Mouse (Mus musculus) embryonic stem cell, embryonic (primary cell): ENCODE data around the gene Wbp2.

Experiments used
- CTCF ChIA-PET, 4 experiments: fragments of 300-600 bp in 2 of 4; fragments of 350-600 bp in 2 of 4; sonication (Branson Sonifier 250); formaldehyde crosslinking; loops; one replicate each; lab custom pipeline; 2022; ENCODE audit warnings: inconsistent platforms in 2 of 4; lab: Charles Lee
- POLR2A ChIA-PET, 4 experiments: fragments of 300-600 bp in 2 of 4; fragments of 350-600 bp in 2 of 4; sonication (Branson Sonifier 250); formaldehyde crosslinking; loops; one replicate each; lab custom pipeline; 2022; ENCODE audit warnings: antibody characterized with exemption in 4 of 4, inconsistent platforms in 1 of 4; lab: Charles Lee

Gene Wbp2

DNA sequence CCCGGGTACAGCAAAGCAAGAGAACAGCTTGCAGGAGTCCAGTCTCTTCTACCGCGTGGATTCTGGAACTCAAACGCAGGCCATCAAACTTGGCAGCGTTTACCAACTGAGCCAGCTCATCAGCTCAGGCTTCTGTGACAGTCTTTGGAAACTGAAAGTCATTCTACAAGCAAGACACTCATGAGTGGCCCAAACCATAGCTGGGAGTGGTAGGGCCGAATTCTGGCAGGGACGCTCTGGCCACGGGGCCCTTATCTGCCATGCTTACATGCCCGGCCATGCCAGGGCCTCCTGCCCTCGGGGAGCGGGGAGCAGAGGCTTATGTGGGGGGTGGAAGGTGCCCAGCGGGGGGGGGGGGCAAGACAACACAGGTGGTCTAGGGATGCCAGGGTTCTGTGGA lies 16.8 kb upstream of the Wbp2 start:
- CTCF ChIA-PET: interaction anchor here in 3 of 4 experiments (0.5 to 1.4 kb wide), 4 partner anchors 14 to 1210 kb away, joined by 3 to 5 read pairs (median 4); partner anchors contain the start of gene Mrpl38 (in 1 of the 3)
- POLR2A ChIA-PET: interaction anchor here in 3 of 4 experiments (0.6 to 4.5 kb wide), 25 partner anchors 8 to 1870 kb away, joined by 3 to 41 read pairs (median 3); partner anchors contain the start of genes Wbp2 (in 2 of the 3), Caskin2 (in 1 of the 3), Mrpl38 (in 1 of the 3) and Trim47 (in 1 of the 3)

DNA sequence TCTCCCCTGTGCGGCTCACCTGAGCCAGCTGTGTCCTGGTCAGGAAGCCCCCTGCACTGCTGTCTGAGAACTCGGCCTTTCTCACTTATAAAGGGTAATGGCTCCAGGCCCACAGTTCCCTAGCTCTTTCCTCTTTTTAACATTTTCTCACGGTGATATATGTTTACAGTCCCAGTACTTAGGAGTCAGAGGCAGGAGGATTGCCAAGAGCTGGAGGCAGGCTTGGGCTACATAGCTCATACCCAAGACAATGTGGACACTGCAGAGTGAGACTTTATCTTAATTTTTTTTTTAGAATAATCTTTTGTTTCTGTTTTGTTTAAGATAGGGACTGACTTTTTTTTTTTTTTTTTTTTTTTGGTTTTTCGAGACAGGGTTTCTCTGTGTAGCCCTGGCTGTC lies 15.7 kb upstream of the Wbp2 start:
- ChIA-PET POLR2A (interaction anchor here (0.5 to 4.5 kb wide), 40 partner anchors 9 to 312 kb away, joined by 3 to 41 read pairs (median 4); partner anchors contain the start of genes Mrpl38 (in 3 of the 4), Recql5 (in 1 of the 4), Sap30bp (in 1 of the 4) and Unc13d (in 1 of the 4)), CTCF (interaction anchor here (0.5 to 1.9 kb wide), 11 partner anchors 9 to 398 kb away, joined by 3 to 6 read pairs (median 4); partner anchors contain the start of gene Mrpl38 (in 2 of the 4))

DNA sequence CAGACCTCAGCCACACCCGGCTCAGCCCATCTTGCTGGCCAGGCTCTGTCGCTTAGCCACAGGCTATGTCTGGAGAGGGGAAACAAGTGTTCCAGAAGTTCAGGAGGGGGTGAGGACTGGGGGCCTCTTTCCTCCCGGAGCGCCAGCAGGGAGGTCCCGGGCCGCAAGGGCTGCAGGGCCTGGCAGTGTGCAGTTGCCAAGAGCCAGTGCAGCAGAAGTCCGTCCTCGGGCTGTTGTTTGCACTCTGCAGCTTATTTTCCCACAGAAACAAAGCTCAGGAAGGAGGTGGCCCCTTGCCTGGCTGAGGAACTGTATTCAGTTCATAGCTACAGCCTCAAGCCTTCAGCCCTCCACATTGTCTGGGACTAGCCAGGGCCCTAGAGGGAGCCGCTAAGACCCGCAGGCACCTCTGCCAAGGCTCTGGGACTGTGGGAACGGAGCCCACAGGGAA lies 15.2 kb upstream of the Wbp2 start:
- ChIA-PET POLR2A (interaction anchor here (0.6 to 4.5 kb wide), 40 partner anchors 8 to 313 kb away, joined by 3 to 41 read pairs (median 4); partner anchors contain the start of genes Mrpl38 (in 3 of the 4), Recql5 (in 1 of the 4), Sap30bp (in 1 of the 4) and Smim5 (in 1 of the 4)), CTCF (interaction anchor here (0.5 to 1.9 kb wide), 13 partner anchors 9 to 399 kb away, joined by 3 to 6 read pairs (median 3); partner anchors contain the start of gene Mrpl38 (in 2 of the 4))

DNA sequence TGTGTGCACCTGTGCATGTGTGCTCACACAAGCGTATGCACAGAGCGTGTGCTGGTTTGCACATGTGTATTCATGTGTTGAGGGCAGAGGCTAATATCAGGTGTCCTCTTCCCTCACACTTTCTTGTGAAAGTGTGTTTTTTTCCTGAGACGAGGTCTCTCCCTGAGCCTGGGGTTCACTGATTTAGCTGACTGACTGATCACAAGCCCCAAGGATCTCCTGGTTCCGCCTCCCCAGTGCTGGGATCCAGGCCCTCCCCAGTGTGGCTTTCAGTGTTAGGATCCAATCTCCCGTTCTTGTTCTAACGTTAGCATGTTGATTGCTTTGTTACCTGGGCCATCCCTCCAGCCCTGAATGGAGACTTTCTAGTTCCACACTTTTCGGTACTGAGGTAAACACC lies 14.0 kb upstream of the Wbp2 start:
- POLR2A ChIA-PET: interaction anchor here in 2 of 4 experiments (0.7 to 2.1 kb wide), 7 partner anchors 8 to 201 kb away, joined by 3 to 5 read pairs (median 3); partner anchors contain the start of genes Mrpl38 (in 1 of the 2), Smim5 (in 1 of the 2) and Wbp2 (in 1 of the 2)
- CTCF ChIA-PET: interaction anchor here in 2 of 4 experiments (0.6 to 1.0 kb wide), 3 partner anchors 12 to 57 kb away, joined by 3 read pairs; no protein-coding TSS in a partner anchor

DNA sequence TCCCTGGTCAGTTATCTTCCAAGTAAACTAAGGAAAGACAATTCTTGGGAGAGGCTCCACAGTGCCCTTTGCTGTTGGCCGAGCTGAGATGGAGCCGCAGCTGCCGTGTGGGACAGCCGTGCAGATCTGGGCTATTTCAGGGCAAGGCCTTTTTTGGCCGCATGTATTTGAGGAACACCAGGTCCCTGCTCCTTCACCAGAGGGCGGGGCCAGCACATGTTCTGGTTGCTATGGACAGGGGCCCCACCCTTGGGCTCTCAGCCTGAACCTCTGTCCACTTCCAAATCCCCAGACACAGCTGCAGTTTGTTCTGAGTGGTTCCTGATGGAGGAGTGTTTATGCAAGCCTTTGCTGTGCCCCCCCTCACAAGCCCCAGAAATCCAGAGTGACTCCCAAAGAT lies 13.6 kb upstream of the Wbp2 start:
- POLR2A ChIA-PET: interaction anchor here in 2 of 4 experiments (0.6 to 3.4 kb wide), 5 partner anchors 9 to 473 kb away, joined by 3 to 19 read pairs (median 3); partner anchors contain the start of gene Mrpl38 (in 1 of the 2)
- CTCF ChIA-PET: interaction anchor here in 1 of 4 experiments (1.0 to 1.1 kb wide), 2 partner anchors 9 to 12 kb away, joined by 3 to 5 read pairs; no protein-coding TSS in a partner anchor

DNA sequence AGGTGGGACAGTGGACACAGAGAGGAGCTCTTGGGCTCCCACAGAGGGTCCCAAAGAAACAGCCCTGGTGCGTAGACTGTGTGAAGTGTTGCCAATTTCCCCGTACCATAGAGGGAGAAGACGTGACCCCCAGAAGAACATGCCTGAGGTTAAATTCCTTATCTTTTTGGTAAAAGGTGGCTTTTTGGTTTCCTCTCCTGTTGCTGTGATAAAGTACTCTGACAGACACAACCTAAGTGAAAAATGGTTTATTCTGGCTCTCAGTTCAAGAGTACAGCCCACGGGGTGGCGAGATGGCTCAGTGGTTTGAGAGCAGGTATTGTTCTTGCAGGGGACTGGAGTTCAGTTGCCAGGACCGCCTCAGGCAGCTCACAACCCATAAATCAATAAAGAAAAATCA lies 12.7 kb upstream of the Wbp2 start:
- POLR2A ChIA-PET: interaction anchor here in 3 of 4 experiments (0.6 to 3.4 kb wide), 14 partner anchors 8 to 333 kb away, joined by 3 to 19 read pairs (median 4); partner anchors contain the start of gene Mrpl38 (in 1 of the 3)
- CTCF ChIA-PET: interaction anchor here in 1 of 4 experiments (0.6 to 1.1 kb wide), 3 partner anchors 10 to 229 kb away, joined by 3 to 5 read pairs (median 3); no protein-coding TSS in a partner anchor

DNA sequence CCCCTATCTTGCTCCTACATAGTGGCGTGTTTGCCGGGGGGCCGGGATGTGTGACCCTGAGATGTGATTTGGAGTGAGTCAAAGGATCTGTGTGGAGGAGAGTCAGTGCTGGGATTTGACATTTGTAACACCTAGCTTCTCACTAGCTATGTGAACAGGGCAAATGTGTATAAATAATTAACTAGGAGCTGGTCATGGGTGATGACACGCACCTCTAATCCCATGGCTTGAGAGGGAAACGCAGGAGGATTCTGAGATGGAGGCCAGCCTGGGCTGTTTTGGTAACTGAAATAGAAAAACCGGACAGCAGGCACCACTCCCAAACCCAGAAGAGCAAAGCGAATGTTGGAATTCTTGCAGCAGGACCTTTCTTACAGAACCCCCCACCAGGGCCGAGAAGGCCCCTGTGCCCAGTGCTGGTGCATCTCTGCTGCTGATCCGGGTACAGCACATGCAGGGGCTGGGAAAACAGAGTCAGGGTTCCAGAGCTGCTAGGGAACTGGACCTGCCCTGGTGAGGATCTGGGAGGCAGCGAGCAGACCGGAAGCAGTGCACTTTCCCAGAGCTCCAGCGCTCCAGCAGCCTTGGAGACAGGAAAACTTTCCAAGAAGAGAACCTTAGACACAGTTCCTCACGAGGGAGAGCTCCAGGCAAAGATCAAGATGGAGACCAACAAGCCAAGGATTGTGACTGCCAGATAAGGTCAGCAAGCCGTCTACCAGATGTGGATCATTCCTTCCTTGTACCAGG lies 12.1 kb upstream of the Wbp2 start:
- ChIA-PET CTCF (interaction anchor here in 2 of 4 experiments (0.5 to 2.8 kb wide), 6 partner anchors 8 to 228 kb away, joined by 3 to 10 read pairs (median 3); partner anchors contain the start of gene Mrpl38 (in 1 of the 2)), POLR2A (interaction anchor here in 3 of 4 experiments (0.6 to 3.4 kb wide), 18 partner anchors 8 to 486 kb away, joined by 3 to 19 read pairs (median 4); partner anchors contain the start of genes Mif4gd (in 1 of the 3), Mrpl38 (in 1 of the 3) and Wbp2 (in 1 of the 3))

DNA sequence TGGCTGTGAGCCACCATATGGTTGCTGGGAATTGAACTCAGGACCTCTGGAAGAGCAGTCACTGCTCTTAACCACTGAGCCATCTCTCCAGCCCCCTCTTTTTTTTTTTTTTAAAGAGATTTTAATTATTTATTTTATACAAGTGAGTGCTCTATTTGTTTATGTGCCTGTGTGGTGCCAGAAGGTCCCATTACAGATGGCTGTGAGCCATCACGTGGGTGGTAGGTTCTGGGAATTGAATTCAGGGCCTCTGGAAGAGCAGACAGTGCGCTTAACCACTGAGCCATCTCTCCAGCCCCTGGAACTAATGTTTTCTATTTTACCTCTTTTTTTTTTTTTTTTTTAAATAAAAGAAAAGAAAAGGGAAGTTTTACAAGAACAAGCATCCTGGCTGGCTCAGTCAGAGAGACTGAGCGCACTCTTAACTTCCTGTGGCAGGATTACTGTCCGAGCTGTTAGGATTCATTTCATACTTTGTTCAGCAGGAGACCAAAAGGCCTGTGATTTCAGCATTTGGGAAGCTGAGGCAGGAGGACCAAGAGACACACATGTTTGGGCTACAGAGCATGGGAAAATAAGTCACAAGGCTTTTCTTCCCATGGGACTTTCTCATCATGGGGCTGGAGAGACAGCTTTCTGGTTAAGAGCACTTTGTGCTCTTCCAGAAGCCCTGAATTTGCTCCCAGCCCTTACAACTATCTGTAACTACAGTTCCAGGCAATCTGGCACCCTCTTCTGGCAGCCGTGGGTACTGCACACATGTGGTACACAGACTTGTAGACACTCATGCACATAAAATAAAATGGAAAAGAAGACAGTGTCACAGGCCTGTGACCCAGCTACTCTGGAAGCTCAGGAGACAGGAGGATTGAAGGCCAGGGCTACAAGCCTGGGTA lies 9.7 kb upstream of the Wbp2 start:
- POLR2A ChIA-PET: interaction anchor here in 3 of 4 experiments (0.6 to 3.1 kb wide), 16 partner anchors 9 to 927 kb away, joined by 3 to 11 read pairs (median 4); partner anchors contain the start of gene Wbp2 (in 1 of the 3)
- CTCF ChIA-PET: interaction anchor here (0.6 to 2.8 kb wide), 20 partner anchors 9 to 405 kb away, joined by 3 to 10 read pairs (median 3); partner anchors contain the start of gene Mrpl38 (in 2 of the 4)

DNA sequence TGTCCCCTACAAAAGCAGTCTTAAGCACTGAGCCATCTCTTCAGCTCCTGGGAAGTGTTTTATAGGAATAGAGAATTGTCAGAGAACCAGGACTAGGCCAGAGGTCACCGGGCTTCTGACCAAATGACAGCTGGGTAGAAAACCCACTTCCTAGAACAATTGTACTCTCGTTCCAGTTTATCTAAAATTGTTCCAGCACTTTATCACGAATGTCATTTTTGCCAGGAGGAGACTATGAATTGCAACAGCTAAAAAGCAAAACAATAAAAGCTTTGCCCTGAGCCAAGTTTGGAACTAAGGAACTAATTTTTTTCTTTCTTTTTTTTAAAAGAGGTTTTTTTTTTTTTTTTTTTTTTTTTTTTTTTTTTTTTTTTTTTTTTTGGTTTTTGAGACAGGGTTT lies 8.8 kb upstream of the Wbp2 start:
- ChIA-PET POLR2A (interaction anchor here in 1 of 4 experiments (2.5 to 3.1 kb wide), 2 partner anchors 9 to 71 kb away, joined by 10 to 11 read pairs; partner anchors contain the start of gene Wbp2), CTCF (interaction anchor here in 2 of 4 experiments (0.6 to 1.2 kb wide), 3 partner anchors 10 to 38 kb away, joined by 3 to 6 read pairs (median 3); no protein-coding TSS in a partner anchor)

DNA sequence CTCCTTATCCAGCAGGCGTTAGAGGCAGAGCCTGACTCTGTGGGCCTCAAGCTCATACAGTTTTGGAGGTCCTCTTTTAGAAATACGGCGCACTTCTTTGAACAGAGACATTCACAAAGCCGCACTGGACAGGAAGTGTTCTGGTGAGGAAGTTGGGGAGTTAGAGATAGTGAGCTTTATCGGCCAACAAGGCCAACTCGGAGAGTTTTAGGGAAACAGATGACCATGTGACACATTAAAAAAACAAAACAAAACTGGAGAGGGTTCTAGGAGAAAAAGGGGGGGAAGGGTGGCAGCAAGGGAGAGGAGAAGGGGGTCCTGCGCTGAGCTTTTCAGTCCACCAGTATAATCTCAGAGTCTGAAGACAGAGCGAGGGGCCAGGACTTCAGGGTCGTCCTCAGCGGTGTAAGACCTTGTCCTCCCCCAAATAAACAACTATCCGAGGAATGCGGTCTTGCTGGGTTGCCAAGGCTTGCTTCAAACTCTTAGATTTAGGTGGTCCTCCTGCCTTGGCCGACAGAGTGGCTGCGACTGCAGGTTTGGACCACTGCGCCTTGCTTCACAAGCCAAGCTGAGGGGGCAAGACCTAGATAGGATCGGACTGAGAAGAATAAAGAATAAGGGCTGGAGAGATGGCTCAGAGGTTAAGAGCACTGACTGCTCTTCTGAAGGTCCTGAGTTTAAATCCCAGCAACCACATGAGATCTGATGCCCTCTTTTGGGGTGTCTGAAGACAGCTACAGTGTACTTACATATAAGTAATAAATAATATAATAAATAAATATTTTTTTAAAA lies 7.2 kb upstream of the Wbp2 start:
- CTCF ChIA-PET: interaction anchor here in 1 of 4 experiments (0.9 to 1.4 kb wide), 4 partner anchors 8 to 154 kb away, joined by 3 to 6 read pairs (median 4); no protein-coding TSS in a partner anchor
- POLR2A ChIA-PET: interaction anchor here in 3 of 4 experiments (0.6 to 1.3 kb wide), 16 partner anchors 8 to 480 kb away, joined by 3 to 8 read pairs (median 3); partner anchors contain the start of gene Mrpl38 (in 1 of the 3)

DNA sequence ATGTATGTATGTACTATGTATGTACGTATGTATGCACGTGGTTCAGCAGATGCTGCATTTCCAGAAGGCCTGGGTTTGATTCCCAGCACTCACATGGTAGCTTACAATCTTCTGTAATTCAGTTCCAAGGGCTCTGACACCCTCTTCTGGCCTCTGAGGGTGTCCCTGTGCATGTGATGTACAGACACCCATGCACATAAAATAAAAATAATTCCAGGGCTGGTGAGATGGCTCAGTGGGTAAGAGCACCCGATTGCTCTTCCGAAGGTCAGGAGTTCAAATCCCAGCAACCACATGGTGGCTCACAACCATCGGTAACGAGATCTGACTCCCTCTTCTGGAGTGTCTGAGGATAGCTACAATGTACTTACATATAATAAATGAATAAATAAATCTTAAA lies 6.2 kb upstream of the Wbp2 start:
- POLR2A ChIA-PET: interaction anchor here in 2 of 4 experiments (0.5 to 1.3 kb wide), 9 partner anchors 10 to 286 kb away, joined by 3 to 8 read pairs (median 5); partner anchors contain the start of gene Mrpl38 (in 1 of the 2)
- CTCF ChIA-PET: interaction anchor here in 1 of 4 experiments (0.9 to 1.4 kb wide), 4 partner anchors 9 to 153 kb away, joined by 3 to 6 read pairs (median 4); no protein-coding TSS in a partner anchor

DNA sequence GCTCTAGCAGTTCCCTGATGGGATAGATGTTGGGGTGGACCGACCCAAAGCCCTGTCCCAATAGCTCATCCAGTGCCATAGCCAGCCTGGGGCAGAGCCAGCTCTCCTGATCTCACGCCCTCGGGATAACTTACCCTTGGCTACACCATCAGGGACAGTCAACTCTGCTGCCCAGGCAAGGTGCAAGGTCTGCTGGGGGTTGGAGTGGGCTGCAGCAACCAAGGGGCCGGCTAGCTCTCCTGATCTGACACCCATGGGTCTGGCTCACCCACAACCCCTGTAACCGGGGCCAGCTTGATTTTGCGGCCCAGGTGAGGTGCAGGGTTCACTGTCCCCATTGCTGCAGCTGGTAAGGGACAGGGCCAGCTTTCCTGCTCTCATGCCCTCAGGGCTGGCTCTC lies 4.8 kb upstream of the Wbp2 start:
- ChIA-PET POLR2A (interaction anchor here in 2 of 4 experiments (0.9 to 3.9 kb wide), 5 partner anchors 10 to 68 kb away, joined by 3 to 24 read pairs (median 6); partner anchors contain the start of gene Mrpl38 (in 2 of the 2)), CTCF (interaction anchor here in 3 of 4 experiments (0.7 to 1.1 kb wide), 3 partner anchors 18 to 124 kb away, joined by 3 to 4 read pairs (median 3); no protein-coding TSS in a partner anchor)

DNA sequence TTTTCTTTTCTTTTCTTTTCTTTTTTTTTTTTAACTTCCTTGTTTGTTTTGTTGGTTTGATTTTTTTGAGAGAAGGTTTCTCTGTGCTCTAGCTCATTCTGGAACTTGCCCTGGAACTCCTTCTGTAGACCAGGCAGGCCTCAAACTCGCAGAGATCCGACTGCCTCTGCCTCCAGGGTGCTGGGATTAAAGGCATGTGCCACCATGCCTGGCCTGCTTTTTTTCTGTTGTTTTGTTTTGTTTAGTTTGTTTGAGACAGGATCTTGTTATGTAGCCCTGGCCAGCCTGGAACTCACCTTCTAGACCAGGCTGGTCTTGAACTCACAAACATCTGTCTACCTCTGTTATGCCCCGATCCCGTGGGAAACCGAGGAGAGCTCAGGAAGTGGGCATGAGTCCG lies 2.8 kb upstream of the Wbp2 start:
- ChIA-PET CTCF (interaction anchor here in 1 of 4 experiments (1.6 kb wide), 1 partner anchor 21 kb away, joined by 3 read pairs; no protein-coding TSS in a partner anchor), POLR2A (interaction anchor here (0.5 to 3.9 kb wide), 9 partner anchors 13 to 322 kb away, joined by 3 to 24 read pairs (median 5); no protein-coding TSS in a partner anchor)

DNA sequence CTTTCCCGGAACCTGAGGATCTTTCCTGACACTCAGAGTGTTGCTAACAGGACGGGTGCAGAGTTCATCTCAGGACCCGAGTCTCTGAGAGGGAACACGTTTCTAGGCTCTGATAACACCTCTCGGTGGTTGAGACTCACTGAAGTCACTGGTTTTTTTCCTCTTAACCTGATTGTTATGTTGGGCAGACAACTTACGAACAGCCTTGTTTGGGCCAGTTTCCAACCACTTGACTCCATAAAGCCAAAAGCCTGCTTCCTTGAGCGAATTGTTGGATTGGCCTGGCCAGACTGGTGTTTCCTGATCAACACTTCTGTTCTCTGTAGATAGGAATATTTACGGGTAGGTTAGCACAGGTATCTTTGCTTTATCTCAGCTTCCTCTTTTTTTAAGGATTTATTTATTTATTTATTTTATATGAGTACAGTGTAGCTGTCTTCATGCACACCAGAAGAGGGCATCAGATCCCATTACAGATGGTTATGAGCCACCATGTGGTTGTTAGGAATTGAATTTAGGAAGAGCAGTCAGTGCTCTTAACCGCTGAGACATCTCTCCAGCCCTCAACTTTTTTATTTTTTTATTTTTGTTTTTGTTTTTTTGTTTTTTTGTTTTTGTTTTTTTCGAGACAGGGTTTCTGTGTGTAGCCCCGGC lies 2.1 kb upstream of the Wbp2 start:
- POLR2A ChIA-PET: interaction anchor here in 3 of 4 experiments (0.5 to 3.9 kb wide), 5 partner anchors 13 to 65 kb away, joined by 5 to 24 read pairs (median 6); no protein-coding TSS in a partner anchor
- CTCF ChIA-PET: no interaction called here

DNA sequence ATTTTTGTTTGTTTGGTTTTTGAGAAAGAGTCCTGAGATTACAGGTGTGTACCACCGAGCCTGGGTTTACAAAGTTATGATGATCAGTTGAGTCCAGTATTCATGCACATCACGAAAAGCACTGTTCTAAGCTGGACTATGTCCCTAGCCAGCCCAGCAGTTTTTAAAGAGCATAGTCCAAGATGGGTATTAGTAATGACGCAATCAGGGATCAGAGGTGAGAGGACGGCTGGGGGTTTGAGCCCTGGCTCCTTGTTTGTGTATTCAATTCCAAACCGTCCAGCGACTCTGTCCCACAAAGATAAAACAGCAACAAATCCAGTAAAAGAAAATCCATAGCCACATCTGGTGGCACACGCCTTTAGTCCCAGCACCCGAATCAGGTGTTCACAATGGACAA lies 1.4 kb upstream of the Wbp2 start:
- ChIA-PET POLR2A (interaction anchor here in 1 of 4 experiments (0.7 to 2.1 kb wide), 3 partner anchors 9 to 14 kb away, joined by 3 to 11 read pairs (median 6); no protein-coding TSS in a partner anchor), CTCF (no interaction called here)
